Mouse (Mus musculus): ENCODE results near the gene Ift74.

The Ift74 gene

GRCm38 (mm10) chr4:94696368-94696767 lies 82.1 kb downstream of the Ift74 start:
- DNase-seq, result no peak

DNA sequence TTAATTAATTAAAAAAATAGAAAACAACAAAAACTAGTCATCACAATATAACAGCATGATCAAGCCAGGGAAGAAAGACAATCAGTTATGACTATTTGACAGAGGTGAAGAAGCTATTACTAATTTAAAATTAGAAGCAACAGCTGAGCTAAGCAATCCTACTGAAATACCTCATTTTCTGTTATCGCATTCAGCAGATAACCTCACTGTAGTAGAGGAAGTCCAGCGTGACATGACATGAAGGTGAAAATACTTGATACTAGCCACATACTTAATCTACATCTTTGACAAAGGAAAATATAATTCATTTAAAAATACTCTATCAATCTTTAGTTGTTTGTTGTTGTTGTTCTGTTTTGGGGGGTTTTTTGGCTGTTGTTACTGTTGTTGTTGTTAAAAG lies 96.7 kb downstream of the Ift74 start:
- DNase-seq, result no peak

DNA sequence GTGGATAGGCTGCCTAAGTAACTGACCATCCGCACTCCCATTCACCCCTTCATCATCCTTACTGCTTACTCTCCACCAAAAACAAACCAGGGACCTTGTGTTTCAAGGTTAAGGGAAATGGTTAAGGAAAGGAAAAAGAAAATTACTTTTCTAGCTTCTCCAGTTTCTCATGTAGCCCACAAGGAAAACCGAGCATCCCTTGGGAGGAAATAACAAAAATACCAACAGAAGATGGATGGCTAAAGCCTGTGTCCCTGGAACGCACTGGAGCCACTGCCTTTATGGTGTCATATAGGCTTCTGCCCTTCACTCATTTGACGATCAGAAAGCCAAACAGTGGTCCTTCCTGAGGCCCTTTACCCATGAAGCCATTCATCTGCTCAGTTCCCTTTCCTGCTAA lies 97.1 kb downstream of the Ift74 start:
- peak; percentile 46 for DNase-seq

DNA sequence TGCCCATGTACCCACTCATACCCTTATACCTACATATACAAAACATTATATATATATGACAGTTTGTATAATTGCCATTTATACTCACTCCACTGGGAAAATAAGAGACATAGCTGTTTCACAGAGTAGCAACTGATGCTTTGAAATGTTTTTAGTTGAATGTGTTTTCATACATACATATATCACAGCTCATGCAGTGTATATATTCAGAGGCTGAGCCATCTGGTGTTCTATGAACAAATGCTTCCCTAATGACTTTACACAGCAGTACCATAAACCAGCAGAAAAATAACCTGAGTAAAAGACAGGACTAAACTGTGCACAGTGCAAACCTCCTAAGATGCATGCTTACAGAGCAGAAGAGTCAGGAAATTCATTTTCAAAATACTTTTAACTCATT lies 99.5 kb downstream of the Ift74 start:
- DNase-seq, result no peak

DNA sequence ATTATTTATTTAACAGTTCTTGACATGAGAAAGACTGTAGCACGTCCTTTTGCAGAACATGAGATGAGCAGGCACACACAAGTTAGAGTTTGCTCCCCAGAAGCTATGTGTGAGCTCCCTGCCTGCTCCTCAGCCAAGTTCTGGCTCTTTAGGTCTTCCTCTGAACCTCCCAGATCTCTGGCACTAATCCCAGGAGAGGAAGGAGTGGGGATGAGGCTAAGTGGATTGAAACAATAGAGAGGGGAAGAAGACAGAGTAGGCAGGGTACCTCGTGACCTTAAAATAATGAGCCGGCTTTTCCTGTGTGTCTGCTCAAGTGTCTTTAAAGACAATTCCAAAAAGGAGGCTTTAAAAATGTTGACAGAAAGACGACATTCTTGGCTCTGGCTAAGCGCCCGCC lies 100.9 kb downstream of the Ift74 start:
- DNase-seq, result peak; percentile 64

DNA sequence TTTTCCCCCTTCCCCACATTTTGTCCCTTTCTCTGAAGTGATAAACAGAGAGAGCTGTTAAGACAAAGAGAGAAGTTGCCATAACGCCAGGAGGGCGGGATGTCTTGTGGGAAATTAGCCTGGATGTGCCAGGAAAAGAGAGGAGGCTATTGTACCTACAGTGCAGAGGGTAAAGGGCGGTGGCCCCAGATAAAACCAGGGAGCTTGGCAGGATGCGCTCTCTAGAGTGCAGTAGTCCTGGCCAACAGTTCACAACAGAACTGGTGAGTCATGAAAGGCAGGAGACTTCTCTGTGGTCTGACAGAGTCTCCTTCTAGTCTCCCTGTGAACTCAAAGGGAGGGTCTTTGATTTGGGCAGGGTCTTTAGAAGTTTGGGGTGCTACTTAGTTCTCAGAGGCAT lies 111.5 kb downstream of the Ift74 start:
- no peak for DNase-seq

- peak; percentile 43 for DNase-seq
Observed at GRCm38 (mm10) chr4:94732721-94733120, 118.4 kb downstream of the Ift74 start.

- no peak for DNase-seq
Observed at GRCm38 (mm10) chr4:94737326-94738295, 123.3 kb downstream of the Ift74 start.

- DNase-seq, result peak; percentile 40
Observed at GRCm38 (mm10) chr4:94738838-94739731, 124.8 kb downstream of the Ift74 start, which contains the start of gene Tek. Tek (plus strand) TSS chr4:94739289.

GRCm38 (mm10) chr4:94741824-94742223 lies 127.5 kb downstream of the Ift74 start:
- DNase-seq, result peak; percentile 31
